Mouse (Mus musculus): Measurements from ENCODE around the gene H2-M1. TPM values are rescaled to one million over a fixed set of nuclear protein-coding genes. Genes with fewer than 3 reads are reported as not detected.

The H2-M1 gene
- polyA plus RNA-seq (2014; fragmentation: Nextera tagmentation; extraction: Ambion mirVana), result not detected in 2 replicates

DNA sequence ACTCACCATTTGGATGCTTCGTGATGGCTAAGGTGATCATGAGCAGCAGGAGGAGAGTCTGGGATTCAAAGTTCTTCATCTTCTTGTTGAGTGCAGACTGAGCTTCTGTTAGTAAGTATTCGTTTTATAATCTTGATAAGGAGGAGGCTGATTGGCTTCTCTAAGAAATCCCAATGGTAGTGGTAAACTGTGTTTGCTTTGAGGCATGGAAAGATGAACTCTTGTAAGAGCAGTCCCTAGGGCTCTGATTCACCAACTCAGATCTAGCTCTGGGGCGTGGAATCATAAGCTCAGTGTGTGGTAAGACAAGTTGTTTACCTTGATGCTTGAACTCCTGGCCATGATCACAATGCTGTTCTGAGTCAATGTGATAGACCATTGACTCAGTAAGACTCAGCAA, at the start of gene H2-M1:
Gene H2-M1, minus strand, starts transcription at position 101 of the 400 bp plus-strand sequence.
- H3K9me3 ChIP-seq (replicated peaks; ENCODE audit: control insufficient read depth, low read length), result no peaks in the 10 kb centered on the region

DNA sequence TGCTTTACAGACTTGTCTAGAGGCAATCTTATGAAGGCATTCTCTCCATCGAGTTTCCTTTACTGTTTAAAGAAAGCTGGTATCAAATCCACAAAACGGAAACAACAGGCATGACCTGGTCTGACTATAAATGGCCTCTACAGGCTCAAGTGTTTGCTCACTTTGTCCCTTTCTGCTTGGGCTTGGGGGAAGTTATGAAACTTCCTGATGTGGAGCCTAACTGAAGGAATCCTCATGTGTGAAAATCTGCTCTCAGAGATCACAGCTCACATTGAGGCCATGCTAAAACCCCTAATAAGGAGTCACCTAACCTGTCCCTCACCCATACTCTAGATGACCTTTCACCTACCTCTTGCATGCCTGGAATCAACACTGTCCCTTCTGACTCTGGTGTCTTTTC, 25.7 kb upstream of the H2-M1 start:
- no peak overlapping the region for H3K27ac ChIP-seq (ENCODE audit: low read depth, low read length)
- WGBS (ENCODE audit: insufficient replicate concordance), result 61% methylated on average over 2 of the region's 2 CpGs
- no peak overlapping the region for H3K4me3 ChIP-seq (ENCODE audit: low read depth, low read length)
- no peaks in the 10 kb centered on the region for H3K27me3 ChIP-seq (ENCODE audit: control insufficient read depth, insufficient read depth, low read length)
- H3K36me3 ChIP-seq (ENCODE audit: control insufficient read depth, insufficient read depth, low read length), result no peaks in the 10 kb centered on the region
- no peak overlapping the region for H3K9ac ChIP-seq (ENCODE audit: low read depth, low read length)
- H3K9me3 ChIP-seq (replicated peaks; ENCODE audit: control insufficient read depth, low read length), result no peaks in the 10 kb centered on the region
- H3K4me1 ChIP-seq (ENCODE audit: control insufficient read depth, insufficient read depth, low read length), result no peaks in the 10 kb centered on the region
- no peak for ATAC-seq (replicated peaks; ENCODE audit: insufficient number of reproducible peaks, low FRiP score, low TSS enrichment)
- H3K4me2 ChIP-seq, result no peak overlapping the region

More for the DNA sequence above, at the start of gene H2-M1:
- Histone ChIP-seq H3K4me2 (no peak within 1 kb of the TSS), H3K4me3 (ENCODE audit: low read depth, low read length) (no peak within 1 kb of the TSS), H3K9ac (ENCODE audit: low read depth, low read length) (no peak within 1 kb of the TSS), H3K36me3 (ENCODE audit: control insufficient read depth, insufficient read depth, low read length) (no peaks in the 10 kb centered on the region), H3K4me1 (ENCODE audit: control insufficient read depth, insufficient read depth, low read length) (no peaks in the 10 kb centered on the region), H3K27me3 (ENCODE audit: control insufficient read depth, insufficient read depth, low read length) (no peaks in the 10 kb centered on the region), H3K27ac (ENCODE audit: low read depth, low read length) (no peak within 1 kb of the TSS)
- no peak for ATAC-seq (replicated peaks; ENCODE audit: insufficient number of reproducible peaks, low FRiP score, low TSS enrichment)
- WGBS (ENCODE audit: insufficient replicate concordance), result 74% methylated on average over 3 of the region's 3 CpGs

DNA sequence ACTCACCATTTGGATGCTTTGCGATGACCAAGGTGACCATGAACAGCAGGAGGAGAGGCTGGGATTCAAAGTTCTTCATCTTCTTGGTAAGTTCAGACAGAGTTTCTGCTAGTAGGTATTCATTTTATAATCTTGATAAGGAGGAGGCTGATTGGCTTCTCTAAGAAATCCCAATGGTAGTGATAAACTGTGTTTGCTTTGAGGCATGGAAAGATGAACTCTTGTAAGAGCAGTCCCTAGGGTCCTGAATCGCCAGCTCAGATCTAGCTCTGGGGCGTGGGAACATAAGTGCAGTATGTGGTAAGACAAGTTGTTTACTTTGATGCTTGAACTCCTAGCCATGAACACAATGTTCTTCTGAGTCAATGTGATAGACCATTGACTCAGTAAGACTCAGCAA, 29.5 kb downstream of the H2-M1 start, which contains the start of gene H2-M9:
Gene H2-M9, minus strand, starts transcription at position 101 of the 400 bp plus-strand sequence.
- H3K9ac ChIP-seq (ENCODE audit: low read depth, low read length), result no peak within 1 kb of the TSS
- H3K4me2 ChIP-seq, result no peak within 1 kb of the TSS
- no peak for ATAC-seq (replicated peaks; ENCODE audit: insufficient number of reproducible peaks, low FRiP score, low TSS enrichment)
- H3K9me3 ChIP-seq (replicated peaks; ENCODE audit: control insufficient read depth, low read length), result no peaks in the 10 kb centered on the region; the same call in 1 of the 2 replicates
- 81% methylated on average over 3 of the region's 3 CpGs for WGBS (ENCODE audit: insufficient replicate concordance)
- no peak within 1 kb of the TSS for H3K4me3 ChIP-seq (ENCODE audit: low read depth, low read length)
- no peaks in the 10 kb centered on the region for H3K4me1 ChIP-seq (ENCODE audit: control insufficient read depth, insufficient read depth, low read length)
- H3K27ac ChIP-seq (ENCODE audit: low read depth, low read length), result no peak within 1 kb of the TSS
- no peaks in the 10 kb centered on the region for H3K36me3 ChIP-seq (ENCODE audit: control insufficient read depth, insufficient read depth, low read length)
- no peaks in the 10 kb centered on the region for H3K27me3 ChIP-seq (ENCODE audit: control insufficient read depth, insufficient read depth, low read length)

Other genes starting within 250 kb of the H2-M1 start
- not detected in 2 replicates for gene H2-M10.4, start 209.9 kb downstream of the H2-M1 start, polyA plus RNA-seq (2014; fragmentation: Nextera tagmentation; extraction: Ambion mirVana)
- not detected in 2 replicates for gene H2-M11, start 125.1 kb downstream of the H2-M1 start, polyA plus RNA-seq (2014; fragmentation: Nextera tagmentation; extraction: Ambion mirVana)
- gene H2-M9, start 29.6 kb downstream of the H2-M1 start, polyA plus RNA-seq (2014; fragmentation: Nextera tagmentation; extraction: Ambion mirVana), result not detected in 2 replicates
- gene H2-M10.5, start 100.7 kb upstream of the H2-M1 start, polyA plus RNA-seq (2014; fragmentation: Nextera tagmentation; extraction: Ambion mirVana), result not detected in 2 replicates
- gene H2-M10.6, start 140.0 kb upstream of the H2-M1 start, polyA plus RNA-seq (2014; fragmentation: Nextera tagmentation; extraction: Ambion mirVana), result not detected in 2 replicates
- 21.4 and 21.9 TPM in 2 replicates for gene Trim26, start 164.9 kb upstream of the H2-M1 start, polyA plus RNA-seq (2014; fragmentation: Nextera tagmentation; extraction: Ambion mirVana)
- 0.31 and 0.39 TPM in 2 replicates for gene Trim15, start 195.0 kb upstream of the H2-M1 start, polyA plus RNA-seq (2014; fragmentation: Nextera tagmentation; extraction: Ambion mirVana)
- 28.7 and 32.3 TPM in 2 replicates for gene Trim10, start 197.4 kb upstream of the H2-M1 start, polyA plus RNA-seq (2014; fragmentation: Nextera tagmentation; extraction: Ambion mirVana)
- not detected in 2 replicates for gene Trim40, start 217.9 kb upstream of the H2-M1 start, polyA plus RNA-seq (2014; fragmentation: Nextera tagmentation; extraction: Ambion mirVana)
- gene Trim31, start 225.9 kb upstream of the H2-M1 start, polyA plus RNA-seq (2014; fragmentation: Nextera tagmentation; extraction: Ambion mirVana), result not detected in 2 replicates